Mouse (Mus musculus): ENCODE data around the gene Rsbn1l. TPM values are rescaled to one million over a fixed set of nuclear protein-coding genes. Genes with fewer than 3 reads are reported as not detected.

Rsbn1l gene
- polyA plus RNA-seq, 1 experiment: 13.8 TPM

DNA sequence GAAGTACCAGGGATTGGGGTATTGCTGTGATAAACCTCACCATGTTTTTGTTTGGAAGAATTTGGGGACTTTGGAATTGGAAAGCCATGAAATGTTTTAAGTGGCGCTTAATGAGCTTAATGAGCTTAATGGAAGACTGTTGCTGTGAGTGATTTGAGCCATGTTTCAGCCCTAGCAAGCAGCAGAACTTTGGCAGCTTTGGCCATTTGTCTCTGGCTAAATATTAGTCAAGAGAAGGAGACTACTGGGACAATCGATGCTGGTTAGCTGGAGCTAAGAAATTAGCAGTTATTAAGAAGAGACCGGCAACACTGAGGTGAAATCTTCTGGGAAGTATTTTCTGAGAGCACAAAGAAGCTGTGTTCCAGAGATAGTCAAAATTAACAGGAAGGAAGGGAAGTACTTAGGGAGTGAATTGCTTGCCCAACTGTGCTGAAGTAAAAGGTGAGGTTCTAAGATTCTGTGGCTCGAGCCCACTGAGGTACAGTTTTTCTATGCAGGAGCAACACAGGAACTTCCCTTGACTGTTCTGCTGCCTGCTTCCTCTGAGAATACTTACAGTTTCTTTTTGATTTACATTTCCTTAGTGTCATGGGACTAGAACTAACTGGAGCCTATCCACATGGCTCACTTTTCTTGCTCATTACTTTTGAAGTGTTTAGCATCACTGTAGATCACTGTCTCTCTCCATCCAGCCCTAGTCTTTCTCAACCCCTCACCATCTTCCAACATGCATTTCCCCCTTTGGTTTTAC, 91.8 kb downstream of the Rsbn1l start:
- Histone ChIP-seq H3K4me3 (replicated peaks; ENCODE audit: control insufficient read depth, low read depth, low read length) (no peak overlapping the region), H3K27ac (ENCODE audit: control insufficient read depth, insufficient read depth, low read depth, low read length, poor library complexity) (no peak overlapping the region; the same call in 1 of the 2 replicates), H3K4me1 (ENCODE audit: control insufficient read depth, insufficient read depth, low read length) (no peaks in the 10 kb centered on the region; the same call in 1 of the 2 replicates)
- TF ChIP-seq CTCF (IDR thresholded peaks at IDR 0.05; ENCODE audit: control insufficient read depth, insufficient read depth, low read length) (no peak), POLR2A (IDR thresholded peaks at IDR 0.05; ENCODE audit: borderline replicate concordance, control insufficient read depth, low read depth, low read length) (no peak)
- 29% methylated on average over 4 of the region's 4 CpGs for WGBS

DNA sequence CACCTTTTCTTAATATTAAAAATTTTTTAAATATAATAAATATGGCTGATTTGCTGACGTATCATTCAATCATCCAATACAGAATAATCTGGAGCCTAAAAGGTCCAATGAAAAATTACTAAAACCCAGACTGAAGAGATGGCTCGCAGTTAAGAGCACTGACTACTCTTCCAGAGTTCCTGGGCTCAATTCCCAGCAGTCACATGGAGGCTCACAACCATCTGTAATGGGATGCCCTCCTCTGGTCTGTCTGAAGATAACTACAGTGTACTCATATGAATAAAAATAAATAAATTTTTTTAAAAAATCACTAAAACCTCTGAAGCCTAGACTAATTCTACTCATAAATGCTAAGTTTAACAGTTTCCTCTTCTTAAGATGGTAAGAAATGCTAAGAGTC, 94.3 kb downstream of the Rsbn1l start:
- Histone ChIP-seq H3K27ac (ENCODE audit: control insufficient read depth, insufficient read depth, low read depth, low read length, poor library complexity) (no peak overlapping the region), H3K4me1 (ENCODE audit: control insufficient read depth, insufficient read depth, low read length) (no peaks in the 10 kb centered on the region; the same call in 1 of the 2 replicates), H3K4me3 (replicated peaks; ENCODE audit: control insufficient read depth, low read depth, low read length) (no peak overlapping the region)
- WGBS: 86% methylated on average over 2 of the region's 2 CpGs
- no peak for TF ChIP-seq POLR2A (IDR thresholded peaks at IDR 0.05; ENCODE audit: borderline replicate concordance, control insufficient read depth, low read depth, low read length)
- no peak for TF ChIP-seq CTCF (IDR thresholded peaks at IDR 0.05; ENCODE audit: control insufficient read depth, insufficient read depth, low read length)

DNA sequence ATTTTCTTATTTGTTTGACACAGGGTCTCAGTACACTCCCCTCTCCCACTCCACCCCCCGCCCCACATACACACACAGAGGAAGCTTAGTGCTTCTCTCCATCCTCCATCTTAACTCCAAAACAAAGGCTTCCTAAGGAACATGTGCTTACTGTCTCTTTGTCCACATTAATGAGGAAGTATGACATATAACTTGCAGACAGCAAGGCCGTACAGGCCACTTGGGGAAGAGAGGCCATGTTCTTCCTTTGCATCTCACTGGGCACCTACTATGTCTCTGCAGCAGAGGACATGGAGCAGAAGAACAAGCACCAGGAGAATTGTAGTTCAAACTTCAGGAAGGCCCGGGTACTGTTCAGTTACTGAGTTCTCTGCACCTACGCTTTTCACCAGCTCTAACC, 95.6 kb downstream of the Rsbn1l start:
- no peak overlapping the region for H3K27ac ChIP-seq (ENCODE audit: control insufficient read depth, insufficient read depth, low read depth, low read length, poor library complexity)
- H3K4me3 ChIP-seq (replicated peaks; ENCODE audit: control insufficient read depth, low read depth, low read length): no peak overlapping the region
- WGBS: 72% methylated on average over 4 of the region's 4 CpGs
- TF ChIP-seq CTCF (IDR thresholded peaks at IDR 0.05; ENCODE audit: control insufficient read depth, insufficient read depth, low read length): no peak
- TF ChIP-seq POLR2A (IDR thresholded peaks at IDR 0.05; ENCODE audit: borderline replicate concordance, control insufficient read depth, low read depth, low read length): no peak
- no peaks in the 10 kb centered on the region for H3K4me1 ChIP-seq (ENCODE audit: control insufficient read depth, insufficient read depth, low read length)

DNA sequence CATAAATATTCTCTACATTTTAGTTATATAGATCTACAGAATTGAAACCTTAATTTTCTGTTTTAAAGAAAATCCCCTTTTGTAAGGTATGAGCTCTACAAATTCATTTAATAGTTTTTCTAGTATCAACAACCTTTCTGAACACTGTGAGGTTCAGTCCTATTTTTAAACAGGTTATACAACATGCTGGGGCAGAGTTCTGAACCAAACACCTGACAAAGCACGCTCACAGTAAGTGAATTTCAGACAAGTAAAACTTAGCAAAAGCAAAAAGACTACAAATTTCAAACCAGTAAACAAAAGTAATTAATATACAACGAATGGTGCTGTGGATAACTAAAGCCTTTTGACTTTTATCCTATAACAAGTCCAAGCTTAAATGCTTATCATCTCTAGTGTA, 97.8 kb downstream of the Rsbn1l start:
- Histone ChIP-seq H3K4me1 (ENCODE audit: control insufficient read depth, insufficient read depth, low read length) (no peaks in the 10 kb centered on the region), H3K4me3 (replicated peaks; ENCODE audit: control insufficient read depth, low read depth, low read length) (no peak overlapping the region), H3K27ac (ENCODE audit: control insufficient read depth, insufficient read depth, low read depth, low read length, poor library complexity) (no peak overlapping the region)
- 83% methylated on average over 2 of the region's 2 CpGs for WGBS
- no peak for TF ChIP-seq CTCF (IDR thresholded peaks at IDR 0.05; ENCODE audit: control insufficient read depth, insufficient read depth, low read length)
- no peak for TF ChIP-seq POLR2A (IDR thresholded peaks at IDR 0.05; ENCODE audit: borderline replicate concordance, control insufficient read depth, low read depth, low read length)

DNA sequence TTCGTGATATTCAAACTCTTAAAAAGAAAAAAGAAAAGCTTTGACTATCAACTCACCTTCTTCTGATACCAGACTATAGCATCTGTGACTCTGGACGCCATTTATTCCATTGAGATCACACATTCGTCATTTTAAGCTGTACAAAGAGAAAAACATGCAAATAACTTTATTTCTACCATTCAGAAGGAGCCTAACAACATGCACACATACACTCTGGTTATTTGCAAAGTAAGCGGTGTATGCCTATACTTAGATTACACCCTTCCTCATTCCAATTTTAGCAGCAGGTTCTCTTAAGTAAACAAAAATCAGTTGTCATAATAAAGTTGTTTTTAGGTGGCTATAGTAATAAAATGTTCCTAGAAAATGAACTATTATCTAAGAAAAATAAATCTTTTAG, 101.1 kb downstream of the Rsbn1l start:
- TF ChIP-seq POLR2A (IDR thresholded peaks at IDR 0.05; ENCODE audit: borderline replicate concordance, control insufficient read depth, low read depth, low read length) (no peak), CTCF (IDR thresholded peaks at IDR 0.05; ENCODE audit: control insufficient read depth, insufficient read depth, low read length) (no peak)
- Histone ChIP-seq H3K4me1 (ENCODE audit: control insufficient read depth, insufficient read depth, low read length) (no peaks in the 10 kb centered on the region), H3K27ac (ENCODE audit: control insufficient read depth, insufficient read depth, low read depth, low read length, poor library complexity) (no peak overlapping the region), H3K4me3 (replicated peaks; ENCODE audit: control insufficient read depth, low read depth, low read length) (no peak overlapping the region)
- 79% methylated on average over 4 of the region's 4 CpGs for WGBS

DNA sequence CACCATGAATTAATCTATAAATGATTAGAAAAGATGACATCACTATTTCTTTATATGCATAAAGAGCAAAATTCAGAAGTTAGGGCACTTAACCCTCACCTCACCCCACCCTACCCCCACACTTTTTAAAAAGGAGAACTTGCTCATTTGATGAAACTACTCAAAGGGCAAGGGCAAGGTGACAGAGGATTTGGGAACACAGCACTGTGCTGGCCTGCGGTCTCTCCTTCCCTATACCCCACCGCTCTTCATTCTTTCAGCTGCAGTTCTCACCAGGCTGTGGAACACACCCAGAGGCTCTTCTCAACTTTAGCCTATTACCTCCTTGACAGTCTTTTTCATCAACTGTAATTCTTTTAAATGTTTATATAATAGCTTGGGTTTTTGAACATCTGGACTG, 109.2 kb downstream of the Rsbn1l start:
- Histone ChIP-seq H3K4me3 (replicated peaks; ENCODE audit: control insufficient read depth, low read depth, low read length) (no peak overlapping the region), H3K4me1 (ENCODE audit: control insufficient read depth, insufficient read depth, low read length) (no peaks in the 10 kb centered on the region; the same call in 1 of the 2 replicates), H3K27ac (ENCODE audit: control insufficient read depth, insufficient read depth, low read depth, low read length, poor library complexity) (no peak overlapping the region)
- TF ChIP-seq POLR2A (IDR thresholded peaks at IDR 0.05; ENCODE audit: borderline replicate concordance, control insufficient read depth, low read depth, low read length) (no peak), CTCF (IDR thresholded peaks at IDR 0.05; ENCODE audit: control insufficient read depth, insufficient read depth, low read length) (no peak)
- WGBS: 26% methylated on average over 2 of the region's 2 CpGs

DNA sequence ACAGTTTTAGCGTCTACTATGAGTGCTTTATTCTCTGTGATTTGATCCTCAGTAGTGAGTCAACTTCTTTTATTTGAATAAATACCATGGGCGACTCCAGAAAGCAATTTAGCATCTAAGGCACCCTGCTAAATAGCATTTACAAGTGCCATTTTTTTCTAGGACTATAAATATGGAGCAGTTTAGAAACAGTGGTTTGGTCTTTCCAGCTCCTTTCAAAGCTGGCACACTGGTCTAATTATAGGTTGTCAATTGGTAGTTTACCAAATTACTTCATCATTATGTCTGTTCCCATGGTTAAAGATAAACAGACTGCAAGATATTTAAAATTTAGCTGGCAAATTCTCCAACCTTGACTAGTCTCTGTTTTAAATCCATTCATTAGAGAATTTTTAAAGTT, 112.4 kb downstream of the Rsbn1l start:
- no peak overlapping the region for H3K4me3 ChIP-seq (replicated peaks; ENCODE audit: control insufficient read depth, low read depth, low read length)

DNA sequence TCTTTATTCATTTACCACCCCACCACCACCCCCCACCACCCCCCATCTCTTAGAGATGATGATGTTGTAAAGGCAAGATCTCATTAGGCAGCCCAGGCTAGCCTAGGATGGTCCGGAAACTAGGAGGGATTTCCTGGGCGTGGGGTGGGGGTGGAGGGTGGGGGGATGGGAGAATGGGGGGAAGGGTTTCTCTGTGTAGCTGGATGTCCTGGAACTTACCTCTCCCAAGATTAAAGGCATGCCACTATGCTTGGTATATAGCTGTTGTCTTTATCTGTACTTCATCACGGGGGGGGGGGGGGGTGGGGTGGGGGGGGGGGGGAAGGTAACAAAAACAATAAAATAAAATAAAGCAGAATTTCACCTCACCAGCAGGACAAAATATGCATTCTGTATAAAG, 112.8 kb downstream of the Rsbn1l start:
- Histone ChIP-seq H3K4me3 (replicated peaks; ENCODE audit: control insufficient read depth, low read depth, low read length) (no peak overlapping the region), H3K4me1 (ENCODE audit: control insufficient read depth, insufficient read depth, low read length) (no peaks in the 10 kb centered on the region), H3K27ac (ENCODE audit: control insufficient read depth, insufficient read depth, low read depth, low read length, poor library complexity) (no peak overlapping the region)
- no peak for TF ChIP-seq POLR2A (IDR thresholded peaks at IDR 0.05; ENCODE audit: borderline replicate concordance, control insufficient read depth, low read depth, low read length)
- TF ChIP-seq CTCF (IDR thresholded peaks at IDR 0.05; ENCODE audit: control insufficient read depth, insufficient read depth, low read length): no peak
- WGBS: 85% methylated on average over 2 of the region's 3 CpGs

More for the DNA sequence above, 112.4 kb downstream of the Rsbn1l start:
- WGBS: 88% methylated on average over 2 of the region's 2 CpGs
- H3K4me1 ChIP-seq (ENCODE audit: control insufficient read depth, insufficient read depth, low read length): no peaks in the 10 kb centered on the region
- H3K27ac ChIP-seq (ENCODE audit: control insufficient read depth, insufficient read depth, low read depth, low read length, poor library complexity): no peak overlapping the region
- TF ChIP-seq POLR2A (IDR thresholded peaks at IDR 0.05; ENCODE audit: borderline replicate concordance, control insufficient read depth, low read depth, low read length) (no peak), CTCF (IDR thresholded peaks at IDR 0.05; ENCODE audit: control insufficient read depth, insufficient read depth, low read length) (no peak)

Other genes with a start within 250 kb of the Rsbn1l start
- gene Phtf2, start 74.3 kb downstream of the Rsbn1l start, polyA plus RNA-seq (2011; ENCODE audit: insufficient read depth, insufficient read length, low replicate concordance, missing spikeins): 4.6 and 4.7 TPM in 2 replicates
- gene Tmem60, start 74.2 kb downstream of the Rsbn1l start, polyA plus RNA-seq (2011; ENCODE audit: insufficient read depth, insufficient read length, low replicate concordance, missing spikeins): 14.6 and 15.1 TPM in 2 replicates
- 21.1 and 26.4 TPM in 2 replicates for gene Ptpn12, start 99.5 kb upstream of the Rsbn1l start, polyA plus RNA-seq (2011; ENCODE audit: insufficient read depth, insufficient read length, low replicate concordance, missing spikeins)
- 9.4 and 16.2 TPM in 2 replicates for gene Gsap, start 229.9 kb upstream of the Rsbn1l start, polyA plus RNA-seq (2011; ENCODE audit: insufficient read depth, insufficient read length, low replicate concordance, missing spikeins)

Measured in bone marrow, adult 2 months (tissue).